Mouse (Mus musculus) cortical plate, adult 2 months (tissue): ENCODE measurements around the gene Mtcp1. TPM values are rescaled to one million over a fixed set of nuclear protein-coding genes. Genes with fewer than 3 reads are reported as not detected.

Source experiments
- H3K27ac ChIP-seq: fragments of 200-500 bp; 2 replicates; pipeline ENCODE4 v1.5.1; 2012; ENCODE audit warnings: low read length, control low read depth, inconsistent platforms; ENCODE audit not compliant: insufficient read depth
- H3K4me1 ChIP-seq: fragments of 200-500 bp; 2 replicates; pipeline ENCODE4 v1.6.1; 2011; ENCODE audit warnings: low read length; ENCODE audit not compliant: control insufficient read depth, insufficient read depth
- H3K4me3 ChIP-seq: fragments of 200-500 bp; 2 replicates; pipeline ENCODE4 v1.5.1; 2011; ENCODE audit warnings: mild to moderate bottlenecking, low read length, control low read depth; ENCODE audit not compliant: insufficient read depth
- CTCF ChIP-seq: fragments of 200-500 bp; IDR thresholded peaks from 2 replicates; pipeline ENCODE4 v1.5.1; 2011; ENCODE audit warnings: mild to moderate bottlenecking, control low read depth, low read length; ENCODE audit not compliant: insufficient read depth; ENCODE audit errors: extremely low read depth
- POLR2A ChIP-seq: fragments of 200-500 bp; IDR thresholded peaks from 2 replicates; pipeline ENCODE4 v1.6.1; 2011; ENCODE audit warnings: mild to moderate bottlenecking, low read length, control low read depth; ENCODE audit not compliant: insufficient read depth; ENCODE audit errors: extremely low read depth
- polyA plus RNA-seq: library from polyadenylated mRNA; depleted of rRNA; stranded (reverse); fragments of >200 nt; gene quantifications from 2 replicates; pipeline ENCODE4 v1.2.3, GENCODE M21; 2012; rRNA removed

Mtcp1 gene
- polyA plus RNA-seq, 1 experiment, result 6.3 TPM

GRCm38 (mm10) chrX:75376815-75377214, 39.6 kb downstream of the Mtcp1 start:
- H3K4me3 ChIP-seq, result no peak overlapping the region
- TF ChIP-seq POLR2A (no peak), CTCF (no peak)
- H3K27ac ChIP-seq, result no peak overlapping the region
- H3K4me1 ChIP-seq, result no peaks in the 10 kb centered on the region

DNA sequence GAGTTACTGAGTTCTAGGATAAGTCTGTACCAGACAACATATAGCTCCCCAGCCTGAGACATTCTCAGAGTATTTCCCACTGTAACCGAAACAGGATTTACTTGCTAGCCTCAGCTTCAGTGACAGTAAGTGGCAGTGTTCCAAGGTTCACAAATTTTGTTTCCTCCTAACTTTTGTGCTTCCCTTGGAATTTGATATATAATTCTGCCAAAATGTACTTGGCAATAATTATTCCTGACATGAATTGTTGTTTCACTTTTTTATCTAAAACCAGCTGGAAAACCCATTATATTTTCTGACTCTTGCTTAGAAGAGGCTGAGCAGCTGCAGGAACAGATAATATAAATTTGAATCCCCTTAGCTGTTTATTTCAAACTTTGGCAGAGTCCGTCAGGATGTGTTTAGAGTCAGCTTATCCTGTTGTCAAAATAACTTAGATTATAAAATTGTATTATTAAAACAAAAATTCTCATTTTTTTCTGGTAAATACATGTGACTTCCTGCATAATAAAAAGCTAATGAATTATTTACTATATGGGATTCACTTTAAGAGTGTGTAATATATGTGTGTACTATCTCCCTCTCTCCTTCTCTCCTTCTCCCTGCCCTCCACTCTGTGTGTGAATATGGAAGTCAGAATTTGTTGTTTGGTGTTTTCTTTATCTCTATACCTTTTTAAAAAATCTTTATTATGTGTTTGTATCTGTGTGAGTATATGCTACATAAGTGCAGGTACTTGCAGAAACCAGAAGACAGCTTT, 43.5 kb downstream of the Mtcp1 start:
- TF ChIP-seq CTCF, result no peak
- no peak for TF ChIP-seq POLR2A
- H3K27ac ChIP-seq, result no peak overlapping the region

DNA sequence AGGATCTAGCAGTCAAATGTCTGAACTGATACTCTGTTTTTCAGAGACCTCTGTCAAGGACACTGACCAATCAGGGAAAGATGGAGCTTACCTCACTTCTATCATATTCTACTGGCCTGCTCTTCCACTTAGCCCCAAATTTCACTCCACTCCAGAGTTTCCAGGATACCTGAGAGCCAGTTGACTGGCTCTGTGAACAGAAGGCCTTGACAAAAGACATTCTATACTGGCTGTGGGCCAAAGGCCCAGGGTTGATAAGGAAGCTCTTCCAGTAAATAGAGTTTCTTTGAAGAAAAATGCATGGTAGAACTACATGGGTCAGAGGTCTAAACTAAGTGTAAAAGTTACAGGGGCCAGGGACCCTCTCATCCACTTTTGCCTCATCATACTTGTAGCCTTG, 46.2 kb downstream of the Mtcp1 start:
- TF ChIP-seq POLR2A (no peak), CTCF (no peak)
- Histone ChIP-seq H3K4me1 (no peaks in the 10 kb centered on the region), H3K27ac (no peak overlapping the region), H3K4me3 (no peak overlapping the region)

More for the DNA sequence above, 43.5 kb downstream of the Mtcp1 start:
- Histone ChIP-seq H3K4me3 (no peak overlapping the region), H3K4me1 (no peaks in the 10 kb centered on the region)

Other genes with a start within 250 kb of the Mtcp1 start
- gene Fundc2, start 34.2 kb downstream of the Mtcp1 start, polyA plus RNA-seq, result 25.8 and 27.5 TPM in 2 replicates
- gene F8, start 34.0 kb downstream of the Mtcp1 start, polyA plus RNA-seq, result 0.79 and 0.85 TPM in 2 replicates
- gene Cmc4, start within 50 bp of the Mtcp1 start, polyA plus RNA-seq, result 14.2 and 15.2 TPM in 2 replicates
- 20.7 and 22.0 TPM in 2 replicates for gene Brcc3, start within 50 bp of the Mtcp1 start, polyA plus RNA-seq
- gene Vbp1, start 97.7 kb upstream of the Mtcp1 start, polyA plus RNA-seq, result 56.7 and 57.7 TPM in 2 replicates
- 20.1 and 21.5 TPM in 2 replicates for gene Rab39b, start 161.6 kb upstream of the Mtcp1 start, polyA plus RNA-seq